Mouse (Mus musculus): ENCODE data around the gene Hbq1b.
"Not testable (repeated sequence)": the region's sequence is repeated elsewhere in the genome, so short reads cannot be mapped to it uniquely, and the experiment has no call there.

The Hbq1b gene

GRCm38 (mm10) chr11:32267188-32267884 lies 19.4 kb upstream of the Hbq1b start, which contains the start of gene Nprl3:
Gene Nprl3 (minus strand): TSS chr11:32267707.
- peak; percentile 96 to 98 for DNase-seq (ENCODE audit: low spot score in 2 of 2)

- DNase-seq (ENCODE audit: low spot score in 2 of 2): peak in 1 of 2 experiments; percentile 75
These were observed 18.8 kb upstream of the Hbq1b start for GRCm38 (mm10) chr11:32267964-32268363.

- peak; percentile 78 to 81 for DNase-seq (ENCODE audit: low spot score in 2 of 2)
These were observed 17.8 kb upstream of the Hbq1b start for GRCm38 (mm10) chr11:32268952-32269351.

- DNase-seq (ENCODE audit: low spot score in 2 of 2): no peak
These were observed 15.6 kb upstream of the Hbq1b start for GRCm38 (mm10) chr11:32271178-32271577.

GRCm38 (mm10) chr11:32276347-32276746 lies 10.4 kb upstream of the Hbq1b start, which contains the start of gene Hba-x:
Gene Hba-x (plus strand): TSS chr11:32276400.
- DNase-seq (ENCODE audit: low spot score in 2 of 2): no peak

GRCm38 (mm10) chr11:32277736-32278457 lies 8.9 kb upstream of the Hbq1b start:
- no peak for DNase-seq (ENCODE audit: low spot score in 2 of 2)

GRCm38 (mm10) chr11:32278458-32278957 lies 8.3 kb upstream of the Hbq1b start:
- no peak for DNase-seq (ENCODE audit: low spot score in 2 of 2)

- DNase-seq (ENCODE audit: low spot score in 2 of 2): no peak
These were observed 6.1 kb upstream of the Hbq1b start for GRCm38 (mm10) chr11:32280646-32281045.

GRCm38 (mm10) chr11:32281416-32282144 lies 5.2 kb upstream of the Hbq1b start:
- peak in 1 of 2 experiments; percentile 61 for DNase-seq (ENCODE audit: low spot score in 2 of 2)

- not testable (repeated sequence) for DNase-seq (ENCODE audit: low spot score in 2 of 2)
These were observed 3.5 kb upstream of the Hbq1b start, which contains the start of gene Hba-a1 for GRCm38 (mm10) chr11:32283091-32283777. Gene Hba-a1 (plus strand): TSS chr11:32283511.

- not testable (repeated sequence) for DNase-seq (ENCODE audit: low spot score in 2 of 2)
These were observed 2.2 kb upstream of the Hbq1b start for GRCm38 (mm10) chr11:32284582-32284981.

- peak; percentile 79 to 90 for DNase-seq (ENCODE audit: low spot score in 2 of 2)
These were observed 1.6 kb upstream of the Hbq1b start for GRCm38 (mm10) chr11:32285031-32285775.

GRCm38 (mm10) chr11:32285887-32286286 lies 878 bp upstream of the Hbq1b start:
- peak in 1 of 2 experiments; percentile 56 for DNase-seq (ENCODE audit: low spot score in 2 of 2)

- DNase-seq (ENCODE audit: low spot score in 2 of 2): peak in 1 of 2 experiments; percentile 78
These were observed 694 bp downstream of the Hbq1b start for GRCm38 (mm10) chr11:32287493-32287825.

- DNase-seq (ENCODE audit: low spot score in 2 of 2): not testable (repeated sequence)
These were observed 6.1 kb downstream of the Hbq1b start for GRCm38 (mm10) chr11:32292819-32293218.

GRCm38 (mm10) chr11:32293479-32293878 lies 6.7 kb downstream of the Hbq1b start:
- peak in 1 of 2 experiments; percentile 35 for DNase-seq (ENCODE audit: low spot score in 2 of 2)

GRCm38 (mm10) chr11:32296203-32296602 lies 9.4 kb downstream of the Hbq1b start, which contains the start of gene Hba-a2:
Gene Hba-a2 (plus strand): TSS chr11:32296489.
- DNase-seq (ENCODE audit: low spot score in 2 of 2): not testable (repeated sequence)

GRCm38 (mm10) chr11:32297417-32297816 lies 10.7 kb downstream of the Hbq1b start:
- DNase-seq (ENCODE audit: low spot score in 2 of 2): not testable (repeated sequence)

GRCm38 (mm10) chr11:32297866-32298531 lies 11.2 kb downstream of the Hbq1b start:
- DNase-seq (ENCODE audit: low spot score in 2 of 2): no peak

GRCm38 (mm10) chr11:32298532-32298918 lies 11.8 kb downstream of the Hbq1b start:
- peak in 1 of 2 experiments; percentile 43 for DNase-seq (ENCODE audit: low spot score in 2 of 2)

Data from spleen, postnatal 4 days (tissue).